Mouse (Mus musculus) T-cell, adult 66 days (primary cell): ENCODE measurements around the gene Cdca7. TPM values are rescaled to one million over a fixed set of nuclear protein-coding genes. Genes with fewer than 3 reads are reported as not detected.

ENCODE experiments used
- total RNA-seq, 2 experiments: library from RNA; stranded (reverse); gene quantifications; 3 replicates in 1 of 2; 4 replicates in 1 of 2; pipeline ENCODE4 v1.2.4; 2023

Cdca7 gene
- 10 to 100 TPM in 1 of 2 experiments, 1 to 10 TPM in 1; 8.9 to 11.8 TPM for total RNA-seq

DNA sequence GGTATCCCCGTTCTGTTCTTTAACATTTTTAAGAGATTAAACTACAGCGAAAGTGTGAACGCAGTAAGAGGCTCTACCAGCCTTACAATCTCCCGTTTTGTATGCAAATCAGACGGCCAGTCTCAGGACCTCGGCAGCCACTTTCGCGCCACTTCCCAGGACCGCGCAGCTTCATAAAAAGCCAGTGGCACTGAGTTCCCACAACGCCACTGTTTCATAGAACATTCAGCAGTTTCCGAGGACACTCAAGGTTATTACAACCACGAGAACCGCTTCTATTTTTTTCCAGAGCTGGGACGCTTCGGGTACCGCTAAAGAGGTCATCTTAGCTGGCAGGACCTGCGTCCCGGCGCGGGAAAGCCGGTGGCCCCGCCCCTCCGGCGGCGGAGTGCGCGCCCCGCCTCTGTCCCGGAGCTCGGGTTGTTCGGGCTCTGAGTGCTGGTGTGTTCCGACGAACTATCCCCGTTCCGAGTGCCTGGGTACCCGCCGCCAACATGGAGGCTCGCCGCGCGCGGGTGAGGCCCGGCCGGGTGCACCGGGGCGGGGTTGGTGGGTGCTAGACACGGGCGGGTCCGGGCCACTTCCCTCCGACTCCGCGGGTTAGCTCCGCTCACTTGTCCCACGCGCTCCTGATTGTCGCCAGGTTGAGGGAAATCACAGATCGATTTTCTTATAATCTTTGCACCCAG, at the start of gene Cdca7:
Gene Cdca7, plus strand, starts transcription at position 363 of the 689 bp plus-strand sequence.

Other genes starting within 250 kb of the Cdca7 start
- under 1 TPM; 0.41 to 0.84 TPM for gene Map3k20, start 190.5 kb upstream of the Cdca7 start, total RNA-seq